Mouse (Mus musculus) CH12.LX (cell line): ENCODE data around the gene Rrp12. TPM values are rescaled to one million over a fixed set of nuclear protein-coding genes. Genes with fewer than 3 reads are reported as not detected.

Source experiments
- DNase-seq: peaks from one replicate; pipeline ENCODE4 v3.0.0-alpha.2; 2013; ENCODE audit errors: extremely low read depth
- H3K27ac ChIP-seq: 2 replicates; pipeline ENCODE4 v1.5.1; 2012; ENCODE audit warnings: low read depth, mild to moderate bottlenecking, control low read depth, moderate library complexity; ENCODE audit not compliant: insufficient read depth
- H3K27me3 ChIP-seq: replicated peaks from 2 replicates; pipeline ENCODE3; 2012; ENCODE audit warnings: inconsistent platforms
- H3K36me3 ChIP-seq, 2 experiments: replicated peaks in 1 of 2; 2 replicates each; pipeline versions ENCODE3 to v1.6.1; 2012; ENCODE audit warnings: inconsistent platforms in 1 of 2, low read length in 1 of 2, mild to moderate bottlenecking in 1 of 2, mixed read lengths in 1 of 2, moderate library complexity in 1 of 2; ENCODE audit not compliant: control insufficient read depth in 1 of 2, insufficient read depth in 1 of 2
- H3K4me1 ChIP-seq, 2 experiments: 2 replicates each; pipeline ENCODE4 v1.6.1; 2012; ENCODE audit warnings: inconsistent platforms in 1 of 2, moderate library complexity in 1 of 2; ENCODE audit not compliant: insufficient read depth in 2 of 2, control insufficient read depth in 1 of 2
- H3K4me2 ChIP-seq: 2 replicates; pipeline ENCODE4 v1.6.1; 2012; ENCODE audit warnings: low read depth, mild to moderate bottlenecking, control low read depth; ENCODE audit not compliant: poor library complexity, insufficient read depth, severe bottlenecking
- H3K4me3 ChIP-seq, 3 experiments: fragments of 150-350 bp in 1 of 3; sonication (generic) in 1 of 3; replicated peaks in 1 of 3; 2 replicates each; pipeline versions ENCODE3 to v1.5.1; 2011 to 2012; ENCODE audit warnings: low read depth in 2 of 3, low read length in 2 of 3, mild to moderate bottlenecking in 2 of 3, moderate library complexity in 2 of 3, control low read depth in 1 of 3, improper control_type of control experiment in 1 of 3, inconsistent platforms in 1 of 3, mixed read lengths in 1 of 3; ENCODE audit not compliant: poor library complexity in 1 of 3
- H3K79me2 ChIP-seq: replicated peaks from 2 replicates; pipeline ENCODE4 v1.6.1; 2012; ENCODE audit warnings: mild to moderate bottlenecking, moderate library complexity; ENCODE audit not compliant: control insufficient read depth, poor library complexity, insufficient read depth, severe bottlenecking; ENCODE audit errors: extremely low read depth
- H3K9ac ChIP-seq: 2 replicates; pipeline ENCODE4 v1.6.1; 2012; ENCODE audit warnings: low read depth, mild to moderate bottlenecking, control low read depth, moderate library complexity; ENCODE audit not compliant: insufficient read depth
- H3K9me3 ChIP-seq: replicated peaks from 2 replicates; pipeline ENCODE3; 2012; ENCODE audit warnings: low read length, inconsistent platforms, mixed read lengths
- BHLHE40 ChIP-seq: IDR thresholded peaks from 2 replicates; pipeline ENCODE4 v1.6.1; 2011; ENCODE audit warnings: mild to moderate bottlenecking, low read depth, low read length, improper control_type of control experiment
- CHD1 ChIP-seq: IDR thresholded peaks from 2 replicates; pipeline ENCODE4 v1.6.1; 2012; ENCODE audit warnings: low read depth, low read length, improper control_type of control experiment, inconsistent platforms
- CHD2 ChIP-seq: IDR thresholded peaks from 2 replicates; pipeline ENCODE4 v1.6.1; 2011; ENCODE audit warnings: low read length, improper control_type of control experiment
- CTCF ChIP-seq, 2 experiments: IDR thresholded peaks in 1 of 2; conservative IDR thresholded peaks in 1 of 2; 2 replicates each; pipeline ENCODE4 v1.5.1; 2011 to 2012; ENCODE audit warnings: low read depth in 2 of 2, low read length in 2 of 2, improper control_type of control experiment in 1 of 2, inconsistent platforms in 1 of 2, mild to moderate bottlenecking in 1 of 2, moderate library complexity in 1 of 2
- ELF1 ChIP-seq: IDR thresholded peaks from 2 replicates; pipeline ENCODE4 v1.6.1; 2014; ENCODE audit warnings: low read depth, mild to moderate bottlenecking, inconsistent platforms, low read length, improper control_type of control experiment
- EP300 ChIP-seq: IDR thresholded peaks from 2 replicates; pipeline ENCODE4 v1.6.1; 2011; ENCODE audit warnings: low read length, improper control_type of control experiment
- GABPA ChIP-seq: IDR thresholded peaks from 2 replicates; pipeline ENCODE4 v1.6.1; 2012; ENCODE audit warnings: low read depth, low read length, improper control_type of control experiment, inconsistent platforms; ENCODE audit not compliant: insufficient replicate concordance
- HCFC1 ChIP-seq: IDR thresholded peaks from 2 replicates; pipeline ENCODE4 v1.6.1; 2012; ENCODE audit warnings: low read depth, mild to moderate bottlenecking, inconsistent platforms, low read length, improper control_type of control experiment
- IRF4 ChIP-seq: IDR thresholded peaks from 2 replicates; pipeline ENCODE4 v1.6.1; 2014; ENCODE audit warnings: low read depth, mild to moderate bottlenecking, inconsistent platforms, low read length, improper control_type of control experiment
- JUN ChIP-seq: IDR thresholded peaks from 2 replicates; pipeline ENCODE4 v1.6.1; 2011; ENCODE audit warnings: low read depth, mild to moderate bottlenecking, low read length, improper control_type of control experiment, moderate library complexity; ENCODE audit not compliant: insufficient read depth
- MAFK ChIP-seq: IDR thresholded peaks from 2 replicates; pipeline ENCODE4 v1.6.1; 2011; ENCODE audit warnings: low read length, improper control_type of control experiment; ENCODE audit not compliant: insufficient replicate concordance
- MAX ChIP-seq: IDR thresholded peaks from 2 replicates; pipeline ENCODE4 v1.6.1; 2011; ENCODE audit warnings: low read length, improper control_type of control experiment
- MAZ ChIP-seq: IDR thresholded peaks from 2 replicates; pipeline ENCODE4 v1.6.1; 2012; ENCODE audit warnings: low read depth, mild to moderate bottlenecking, inconsistent platforms, low read length, improper control_type of control experiment, moderate library complexity
- MEF2A ChIP-seq: IDR thresholded peaks from 2 replicates; pipeline ENCODE4 v1.6.1; 2014; ENCODE audit warnings: low read depth, mild to moderate bottlenecking, inconsistent platforms, low read length, improper control_type of control experiment, borderline replicate concordance
- MXI1 ChIP-seq: IDR thresholded peaks from 2 replicates; pipeline ENCODE4 v1.6.1; 2011; ENCODE audit warnings: mild to moderate bottlenecking, low read depth, low read length, improper control_type of control experiment
- NELFE ChIP-seq: IDR thresholded peaks from 2 replicates; pipeline ENCODE4 v1.6.1; 2011; ENCODE audit warnings: low read depth, low read length, improper control_type of control experiment
- PAX5 ChIP-seq: IDR thresholded peaks from 2 replicates; pipeline ENCODE4 v1.6.1; 2012; ENCODE audit warnings: low read length, inconsistent platforms, mixed read lengths
- RAD21 ChIP-seq: IDR thresholded peaks from 2 replicates; pipeline ENCODE4 v1.6.1; 2011; ENCODE audit warnings: low read depth, mild to moderate bottlenecking, low read length, improper control_type of control experiment, moderate library complexity
- RCOR1 ChIP-seq: conservative IDR thresholded peaks from 2 replicates; pipeline ENCODE4 v1.6.1; 2012; ENCODE audit warnings: low read depth, mild to moderate bottlenecking, inconsistent platforms, low read length, improper control_type of control experiment
- SIN3A ChIP-seq: IDR thresholded peaks from 2 replicates; pipeline ENCODE4 v1.6.1; 2012; ENCODE audit warnings: low read length, improper control_type of control experiment, inconsistent platforms
- TBP ChIP-seq: conservative IDR thresholded peaks from 2 replicates; pipeline ENCODE4 v1.6.1; 2011; ENCODE audit warnings: low read depth, low read length, improper control_type of control experiment
- TCF12 ChIP-seq: IDR thresholded peaks from 2 replicates; pipeline ENCODE4 v1.6.1; 2014; ENCODE audit warnings: low read depth, mild to moderate bottlenecking, inconsistent platforms, low read length, improper control_type of control experiment
- UBTF ChIP-seq: IDR thresholded peaks from 2 replicates; pipeline ENCODE4 v1.6.1; 2012; ENCODE audit warnings: low read depth, mild to moderate bottlenecking, inconsistent platforms, low read length, improper control_type of control experiment, moderate library complexity
- USF2 ChIP-seq: conservative IDR thresholded peaks from 2 replicates; pipeline ENCODE4 v1.6.1; 2011; ENCODE audit warnings: low read depth, low read length, improper control_type of control experiment
- ZC3H11A ChIP-seq: IDR thresholded peaks from 2 replicates; pipeline ENCODE4 v1.6.1; 2012; ENCODE audit warnings: low read depth, mild to moderate bottlenecking, inconsistent platforms, low read length, improper control_type of control experiment
- ZKSCAN1 ChIP-seq: IDR thresholded peaks from 2 replicates; pipeline ENCODE4 v1.6.1; 2012; ENCODE audit warnings: low read depth, inconsistent platforms, low read length, improper control_type of control experiment, borderline replicate concordance
- ZMIZ1 ChIP-seq: IDR thresholded peaks from 2 replicates; pipeline ENCODE4 v1.6.1; 2012; ENCODE audit warnings: low read depth, mild to moderate bottlenecking, inconsistent platforms, low read length, improper control_type of control experiment
- ZNF384 ChIP-seq: IDR thresholded peaks from 2 replicates; pipeline ENCODE4 v1.6.1; 2012; ENCODE audit warnings: low read depth, low read length, improper control_type of control experiment, inconsistent platforms
- dilution Hi-C: fragments of 300-500 bp; cut with MboI; formaldehyde crosslinking; loops from 2 replicates; pipeline ENCODE4 v1.14.3; 2020; ENCODE audit warnings: low sequenced_read_pairs; ENCODE audit not compliant: extremely low pct_unique_long_range_greater_than_20kb, extremely low pct_ligation_motif_present
- in situ Hi-C: fragments of 300-500 bp; cut with MboI; formaldehyde crosslinking; loops from 3 replicates; pipeline ENCODE4 v1.14.3; 2019; ENCODE audit warnings: low sequenced_read_pairs, low pct_ligation_motif_present, low pct_unique_long_range_greater_than_20kb, mixed read lengths
- polyA plus RNA-seq: library from polyadenylated mRNA; unstranded; fragments of >175 nt; gene quantifications from 2 replicates; pipeline ENCODE4 v1.2.1, GENCODE M21; 2012; ENCODE audit warnings: low read depth; ENCODE audit not compliant: insufficient read length
- total RNA-seq, 2 experiments: library from RNA; depleted of rRNA; stranded (reverse); fragments of 300-350 nt in 1 of 2; fragments of >200 nt in 1 of 2; gene quantifications; 2 replicates each; pipeline ENCODE4 v1.2.3; 2012 to 2014

Gene Rrp12
- total and polyA plus RNA-seq, 3 experiments: 20.1 to 64.3 (median 42.5) TPM

- Histone ChIP-seq H3K4me1 (peaks cover 3 to 8% of the 10 kb centered on the region in 2 experiments; a peak in 2 of 4 replicates), H3K9me3 (peaks cover 8% of the 10 kb centered on the region), H3K9ac (peak overlapping the region; percentile 39), H3K36me3 (no peaks in the 10 kb centered on the region), H3K4me3 (peak overlapping the region; percentile 59 to 77 (median 63)), H3K79me2 (no peaks in the 10 kb centered on the region), H3K27me3 (peaks cover 48% of the 10 kb centered on the region), H3K4me2 (peak overlapping the region; percentile 76), H3K27ac (no peak overlapping the region; the same call in 1 of the 2 replicates)
- dilution Hi-C loops: no loop called here
- no peak for DNase-seq
- in situ Hi-C loops: no loop called here
- TF ChIP-seq CTCF (conservative IDR thresholded peaks at IDR 0.05 in 1 of 2, IDR thresholded peaks at IDR 0.05 in 1 of 2; ENCODE audit: low read depth in 2 of 2, low read length in 2 of 2) (no peak), BHLHE40 (no peak), MAFK (no peak), UBTF (no peak), MAX (0 out of 2 replicates have a peak, but pooled peaks have one; percentile 1), USF2 (no peak)
Observed at GRCm38 (mm10) chr19:41830106-41831031, 65.6 kb downstream of the Rrp12 start.

- dilution Hi-C loops: no loop called here
- TF ChIP-seq ZMIZ1: no peak
- no peak for TF ChIP-seq GABPA
- peak; percentile 47; the same call in 1 of the 2 replicates for TF ChIP-seq MXI1
- TF ChIP-seq CHD1: peak; percentile 99
- TF ChIP-seq PAX5: no peak
- TF ChIP-seq IRF4: no peak
- TF ChIP-seq ZKSCAN1: peak; percentile 43; the same call in 1 of the 2 replicates
- TF ChIP-seq EP300: no peak
- TF ChIP-seq CHD2: no peak
- TF ChIP-seq RCOR1: no peak
- TF ChIP-seq MEF2A: peak; percentile 38
- peak; percentile 36 for TF ChIP-seq MAZ
- TF ChIP-seq ZNF384: peak; percentile 99
- 0 out of 2 replicates have a peak, but pooled peaks have one; percentile 18 for TF ChIP-seq JUN
- TF ChIP-seq CTCF (conservative IDR thresholded peaks at IDR 0.05 in 1 of 2, IDR thresholded peaks at IDR 0.05 in 1 of 2; ENCODE audit: low read depth in 2 of 2, low read length in 2 of 2): no peak
- peak; percentile 41; the same call in 1 of the 2 replicates for TF ChIP-seq ELF1
- no peak for TF ChIP-seq UBTF
- peak; percentile 76; the same call in 1 of the 2 replicates for TF ChIP-seq SIN3A
- peak; percentile 47; the same call in 1 of the 2 replicates for TF ChIP-seq TBP
- no peak for TF ChIP-seq ZC3H11A
- no peak for TF ChIP-seq RAD21
- TF ChIP-seq MAX: peak; percentile 58
- TF ChIP-seq TCF12: no peak
- no peak; the same call in 1 of the 2 replicates for TF ChIP-seq NELFE
- peak; percentile 63 for TF ChIP-seq HCFC1
Observed at GRCm38 (mm10) chr19:41829381-41830105, 66.4 kb downstream of the Rrp12 start, which contains the start of gene Frat1. Gene Frat1, plus strand, starts transcription at chr19:41829970.

More at GRCm38 (mm10) chr19:41829381-41830105, 66.4 kb downstream of the Rrp12 start, which contains the start of gene Frat1:
- Histone ChIP-seq H3K4me2 (peak within 1 kb of the TSS; percentile 76), H3K27ac (peak within 1 kb of the TSS; percentile 69), H3K27me3 (peaks cover 40% of the 10 kb centered on the region), H3K4me3 (peak within 1 kb of the TSS; percentile 59 to 77 (median 63)), H3K79me2 (no peaks in the 10 kb centered on the region), H3K9me3 (peaks cover 8% of the 10 kb centered on the region), H3K4me1 (peaks cover 3 to 14% of the 10 kb centered on the region in 2 experiments; a peak in 2 of 4 replicates), H3K9ac (peak within 1 kb of the TSS; percentile 39), H3K36me3 (no peaks in the 10 kb centered on the region)
- peak; percentile 84 for DNase-seq
- in situ Hi-C loops: no loop called here
